In the genomic region with DNA sequence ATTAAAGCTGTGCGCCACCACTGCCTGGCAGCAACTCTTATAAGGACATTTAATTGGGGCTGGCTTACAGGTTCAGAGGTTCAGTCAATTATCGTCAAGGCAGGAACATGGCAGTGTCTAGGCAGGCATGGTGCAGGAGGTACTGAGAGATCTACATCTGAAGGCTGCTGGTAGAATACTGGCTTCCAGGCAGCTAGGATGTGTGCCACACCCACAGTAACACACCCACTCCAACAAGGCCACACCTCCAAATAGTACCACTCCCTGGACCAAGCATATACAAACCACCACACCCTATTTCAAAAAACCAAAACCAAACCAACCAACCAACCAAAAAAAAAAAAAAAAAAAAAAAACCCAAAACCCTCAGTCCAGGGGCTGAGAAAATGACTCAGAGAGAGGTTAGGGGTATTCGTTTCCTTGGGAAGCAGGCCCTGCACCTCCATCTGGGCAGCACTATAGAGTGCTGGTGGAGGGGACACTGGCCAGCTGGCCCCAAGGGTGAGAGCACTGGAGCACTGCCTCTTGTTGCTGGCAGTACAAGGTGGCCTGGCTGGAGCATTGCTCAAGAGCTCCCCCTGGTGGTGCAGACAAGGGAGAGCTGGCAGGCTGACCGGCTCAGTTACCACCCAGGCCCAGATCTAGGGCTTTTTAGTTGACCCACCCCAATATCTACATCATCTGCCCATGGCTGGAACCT, we compare ENCODE assay signal across 8 mouse cellular contexts. TPM values are rescaled to one million over a fixed set of nuclear protein-coding genes. Genes with fewer than 3 reads are reported as not detected.
A peak's percentile ranks its signal among the peaks of the same experiment; 100 is the strongest.
DNase-seq lines count a peak whose midpoint lies in the region; ATAC-seq and TF ChIP-seq lines count a peak whose summit lies in the region.

No protein-coding gene starts in this region.

- H3K4me2 ChIP-seq in neural tube, embryonic 15.5 days, result no peak overlapping the region
- no peak overlapping the region for H3K4me2 ChIP-seq in hindbrain, embryonic 15.5 days

- no peak overlapping the region for H3K27ac ChIP-seq in neural tube, embryonic 15.5 days (replicated peaks)
- no peak overlapping the region for H3K27ac ChIP-seq in gastrocnemius, adult 2 months
- H3K27ac ChIP-seq in hindbrain, embryonic 15.5 days (replicated peaks), result no peak overlapping the region
- no peak overlapping the region for H3K27ac ChIP-seq in left cerebral cortex, adult 2 months

- H3K9ac ChIP-seq in neural tube, embryonic 15.5 days (replicated peaks), result no peak overlapping the region
- no peak overlapping the region for H3K9ac ChIP-seq in hindbrain, embryonic 15.5 days

- H3K27me3 ChIP-seq in neural tube, embryonic 15.5 days (replicated peaks), result no peaks in the 10 kb centered on the region
- H3K27me3 ChIP-seq in hindbrain, embryonic 15.5 days, result no peaks in the 10 kb centered on the region

- WGBS in neural tube, embryonic 15.5 days, result 50% methylated on average over 4 of the region's 4 CpGs
- WGBS in hindbrain, embryonic 15.5 days, result 51% methylated on average over 4 of the region's 4 CpGs

- no peak overlapping the region for H3K4me3 ChIP-seq in neural tube, embryonic 15.5 days (replicated peaks)
- no peak overlapping the region for H3K4me3 ChIP-seq in gastrocnemius, adult 2 months
- H3K4me3 ChIP-seq in hindbrain, embryonic 15.5 days, result no peak overlapping the region
- H3K4me3 ChIP-seq in left cerebral cortex, adult 2 months, result no peak overlapping the region

- peak; percentile 82 for DNase-seq in neural tube, embryonic 10.5 days (ENCODE audit: extremely low spot score, low spot score)
- peak; percentile 61 to 76 for DNase-seq in cerebellum, postnatal 25 days
- peak; percentile 84 for DNase-seq in gastrocnemius, adult 2 months
- peak; percentile 46 to 64 for DNase-seq in left cerebral cortex, adult 2 months (ENCODE audit: extremely low spot score in 1 of 2, low spot score in 2 of 2)
- peak; percentile 48 for DNase-seq in right cerebral cortex, postnatal 25 days

- intact Hi-C loops in gastrocnemius, adult 2 months (cut with DNase I), result loop anchor here (5.0 kb wide), 1 partner anchor 243 kb away; a partner anchor contains a TSS
- intact Hi-C loops in left cerebral cortex, adult 2 months (cut with DNase I), result loop anchor here (1.0 to 5.0 kb wide), 2 partner anchors 43 to 66 kb away; a partner anchor contains a TSS

- no peaks in the 10 kb centered on the region for H3K36me3 ChIP-seq in neural tube, embryonic 15.5 days
- no peaks in the 10 kb centered on the region for H3K36me3 ChIP-seq in hindbrain, embryonic 15.5 days

- no peaks in the 10 kb centered on the region for H3K9me3 ChIP-seq in neural tube, embryonic 15.5 days (replicated peaks)
- H3K9me3 ChIP-seq in hindbrain, embryonic 15.5 days, result no peaks in the 10 kb centered on the region

- TF ChIP-seq CTCF in gastrocnemius, adult 2 months (IDR thresholded peaks at IDR 0.05), result peak; percentile 89
- peak; percentile 85 for TF ChIP-seq CTCF in left cerebral cortex, adult 2 months (IDR thresholded peaks at IDR 0.05)

- H3K4me1 ChIP-seq in neural tube, embryonic 15.5 days, result no peaks in the 10 kb centered on the region
- no peaks in the 10 kb centered on the region for H3K4me1 ChIP-seq in hindbrain, embryonic 15.5 days (replicated peaks)

- no peak for ATAC-seq in neural tube, embryonic 15.5 days (ENCODE audit: low FRiP score)
- ATAC-seq in hindbrain, embryonic 15.5 days (ENCODE audit: low FRiP score, low read depth), result peak; percentile 34; the same call in 1 of the 2 replicates
- ATAC-seq in megakaryocyte, adult 5-6 weeks (ENCODE audit: poor library complexity, severe bottlenecking), result peak; percentile 97

RNA-seq across cellular contexts. Expression of a gene that starts 39.6 kb away (rescaled TPM):
- polyA plus RNA-seq in neural tube, embryonic 15.5 days (2015; fragmentation: Nextera tagmentation; extraction: Ambion mirVana), result 76.1 and 77.4 TPM in 2 replicates
- total RNA-seq in gastrocnemius, adult 2 months (2021), result 10 to 100 TPM; 39.7 to 43.7 TPM
- polyA plus RNA-seq in hindbrain, embryonic 15.5 days (2015; fragmentation: Nextera tagmentation; extraction: Ambion mirVana), result 71.7 and 78.1 TPM in 2 replicates
- total RNA-seq in left cerebral cortex, adult 2 months (2021), result 10 to 100 TPM; 40.9 to 43.0 TPM
- 79.6 and 85.3 TPM in 2 replicates for total RNA-seq in megakaryocyte, adult 5-6 weeks (2015)
- 98.3 and 103 TPM in 2 replicates for total RNA-seq in megakaryocyte, adult 5-6 weeks (2017)

RNA-seq across cellular contexts. Expression of a gene that starts 42.2 kb away (rescaled TPM):
- polyA plus RNA-seq in neural tube, embryonic 15.5 days (2015; fragmentation: Nextera tagmentation; extraction: Ambion mirVana), result 3.3 and 5.7 TPM in 2 replicates
- total RNA-seq in gastrocnemius, adult 2 months (2021), result under 1 TPM; 0.31 to 0.84 TPM
- polyA plus RNA-seq in hindbrain, embryonic 15.5 days (2015; fragmentation: Nextera tagmentation; extraction: Ambion mirVana), result 4.0 and 5.2 TPM in 2 replicates
- 1 to 10 TPM; 4.0 to 6.0 TPM for total RNA-seq in left cerebral cortex, adult 2 months (2021)
- total RNA-seq in megakaryocyte, adult 5-6 weeks (2015), result 0.46 TPM in 1 of 2 replicates, not detected in the other
- 0.33 TPM in 1 of 2 replicates, not detected in the other for total RNA-seq in megakaryocyte, adult 5-6 weeks (2017)

RNA-seq across cellular contexts. Expression of a gene that starts 47.1 kb away (rescaled TPM):
- 3.1 and 3.3 TPM in 2 replicates for polyA plus RNA-seq in neural tube, embryonic 15.5 days (2015; fragmentation: Nextera tagmentation; extraction: Ambion mirVana)
- not detected for total RNA-seq in gastrocnemius, adult 2 months (2021)
- polyA plus RNA-seq in hindbrain, embryonic 15.5 days (2015; fragmentation: Nextera tagmentation; extraction: Ambion mirVana), result 1.5 and 2.6 TPM in 2 replicates
- 1 to 10 TPM in 1 of 2 experiments, not detected in 1; 2.9 TPM for total RNA-seq in left cerebral cortex, adult 2 months (2021)
- total RNA-seq in megakaryocyte, adult 5-6 weeks (2015), result not detected in 2 replicates
- 0.84 TPM in 1 of 2 replicates, not detected in the other for total RNA-seq in megakaryocyte, adult 5-6 weeks (2017)

RNA-seq across cellular contexts. Expression of a gene that starts 51.4 kb away (rescaled TPM):
- polyA plus RNA-seq in neural tube, embryonic 15.5 days (2015; fragmentation: Nextera tagmentation; extraction: Ambion mirVana), result not detected in 2 replicates
- total RNA-seq in gastrocnemius, adult 2 months (2021), result not detected
- 0.43 TPM in 1 of 2 replicates, not detected in the other for polyA plus RNA-seq in hindbrain, embryonic 15.5 days (2015; fragmentation: Nextera tagmentation; extraction: Ambion mirVana)
- total RNA-seq in left cerebral cortex, adult 2 months (2021), result 1 to 10 TPM; 1.1 to 2.2 TPM
- total RNA-seq in megakaryocyte, adult 5-6 weeks (2015), result 0.36 TPM in 1 of 2 replicates, not detected in the other
- not detected in 2 replicates for total RNA-seq in megakaryocyte, adult 5-6 weeks (2017)
